Mouse (Mus musculus): ENCODE results near the gene Cd80.

The Cd80 gene

GRCm38 (mm10) chr16:38448458-38448857 is 6.9 kb upstream of the Cd80 start:
- DNase-seq (ENCODE audit: low read depth), result no peak

- no peak for DNase-seq (ENCODE audit: low read depth)
These were observed 4.7 kb upstream of the Cd80 start for GRCm38 (mm10) chr16:38450707-38451106.

- DNase-seq (ENCODE audit: low read depth), result peak; percentile 40
These were observed 3.7 kb upstream of the Cd80 start for GRCm38 (mm10) chr16:38451421-38452205.

- DNase-seq (ENCODE audit: low read depth), result peak; percentile 90
These were observed 2.7 kb upstream of the Cd80 start, which contains the start of gene Adprh for GRCm38 (mm10) chr16:38452442-38453202. Gene Adprh (minus strand): TSS chr16:38452703.

- DNase-seq (ENCODE audit: low read depth), result no peak
These were observed 2.2 kb upstream of the Cd80 start for GRCm38 (mm10) chr16:38453203-38453553.

- peak; percentile 43 for DNase-seq (ENCODE audit: low read depth)
These were observed 1.4 kb upstream of the Cd80 start for GRCm38 (mm10) chr16:38453952-38454351.

- DNase-seq (ENCODE audit: low read depth), result no peak
These were observed 667 bp upstream of the Cd80 start for GRCm38 (mm10) chr16:38454533-38455254.

GRCm38 (mm10) chr16:38456812-38457567 is 1.6 kb downstream of the Cd80 start:
- peak; percentile 40 for DNase-seq (ENCODE audit: low read depth)

- peak; percentile 67 for DNase-seq (ENCODE audit: low read depth)
These were observed 3.4 kb downstream of the Cd80 start for GRCm38 (mm10) chr16:38458600-38459280.

- no peak for DNase-seq (ENCODE audit: low read depth)
These were observed 4.6 kb downstream of the Cd80 start for GRCm38 (mm10) chr16:38459990-38460389.

GRCm38 (mm10) chr16:38461749-38462148 is 6.4 kb downstream of the Cd80 start:
- no peak for DNase-seq (ENCODE audit: low read depth)

GRCm38 (mm10) chr16:38462161-38462560 is 6.8 kb downstream of the Cd80 start:
- peak; percentile 28 for DNase-seq (ENCODE audit: low read depth)

- no peak for DNase-seq (ENCODE audit: low read depth)
These were observed 7.9 kb downstream of the Cd80 start for GRCm38 (mm10) chr16:38463305-38463704.

- DNase-seq (ENCODE audit: low read depth), result no peak
These were observed 10.7 kb downstream of the Cd80 start for GRCm38 (mm10) chr16:38466089-38466488.

GRCm38 (mm10) chr16:38467091-38467916 is 11.9 kb downstream of the Cd80 start:
- no peak for DNase-seq (ENCODE audit: low read depth)

- no peak for DNase-seq (ENCODE audit: low read depth)
These were observed 12.8 kb downstream of the Cd80 start for GRCm38 (mm10) chr16:38467917-38468705.

- DNase-seq (ENCODE audit: low read depth), result no peak
These were observed 13.3 kb downstream of the Cd80 start for GRCm38 (mm10) chr16:38468706-38469018.

GRCm38 (mm10) chr16:38469437-38469836 is 14.1 kb downstream of the Cd80 start:
- DNase-seq (ENCODE audit: low read depth), result no peak

GRCm38 (mm10) chr16:38471697-38472506 is 16.5 kb downstream of the Cd80 start:
- DNase-seq (ENCODE audit: low read depth), result no peak
